Mouse (Mus musculus): ENCODE measurements at regions not wholly inside any gene's neighbourhood (a gene's known extent, or its start where the extent isn't known, plus 50 kb on each side); places are given as distances from the start of the nearest gene placed in this dataset.

- no peak for ATAC-seq (ENCODE audit: poor library complexity, severe bottlenecking)
These were observed 325.8 kb downstream of the Gpam start for GRCm38 (mm10) chr19:54801123-54801742.

- no peak for ATAC-seq (ENCODE audit: poor library complexity, severe bottlenecking)
These were observed 339.9 kb downstream of the Gpam start for GRCm38 (mm10) chr19:54787171-54787570.

DNA sequence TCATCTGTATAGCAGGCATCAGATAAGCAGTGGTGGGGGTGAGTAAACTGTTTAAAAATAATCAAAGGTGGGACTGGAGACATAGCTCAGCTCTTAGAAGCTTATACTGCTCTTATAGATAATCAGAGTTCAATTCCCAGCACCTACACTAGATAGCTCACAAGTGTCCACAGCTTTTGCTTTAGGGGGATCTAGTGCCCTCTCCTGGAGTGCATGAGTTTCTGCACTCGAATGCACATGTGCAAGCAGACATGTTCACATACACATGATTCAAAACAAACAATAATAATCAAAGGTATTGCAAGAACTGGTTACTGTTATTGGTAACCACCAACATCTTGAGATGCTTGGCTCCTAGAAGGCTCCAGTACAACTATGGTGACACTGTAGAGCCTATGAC lies 343.3 kb downstream of the Gpam start:
- ATAC-seq (ENCODE audit: poor library complexity, severe bottlenecking): no peak

- ATAC-seq (ENCODE audit: poor library complexity, severe bottlenecking): no peak
These were observed 369.3 kb downstream of the Gpam start for GRCm38 (mm10) chr19:54757761-54758160.

DNA sequence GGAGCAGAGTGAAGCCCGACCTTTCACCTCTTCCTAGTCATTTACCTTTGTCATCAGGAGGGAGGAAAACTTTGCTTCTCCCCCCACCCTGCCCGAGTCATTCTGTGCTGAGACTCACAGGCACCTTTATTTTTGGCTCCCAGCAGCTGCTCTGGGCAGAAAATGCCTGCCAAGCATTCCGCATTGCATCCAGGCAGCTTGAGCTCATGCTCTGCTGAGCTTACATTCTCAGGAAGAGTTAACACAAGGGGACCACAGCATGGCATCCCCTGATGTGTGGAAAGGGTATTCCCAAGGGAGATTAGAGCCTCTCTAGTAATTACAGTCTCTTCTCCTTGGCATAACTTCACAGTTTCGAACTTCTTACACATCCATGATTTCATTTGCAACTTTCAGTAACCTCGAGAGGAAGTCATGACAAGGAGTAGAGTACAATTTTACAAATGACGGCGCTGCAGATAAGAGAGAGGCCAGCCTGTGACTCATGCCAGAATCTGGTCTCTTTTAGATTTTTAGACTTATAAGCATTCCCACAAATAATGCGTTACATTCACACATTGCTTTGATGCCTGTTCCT lies 370.3 kb downstream of the Gpam start:
- ATAC-seq (ENCODE audit: poor library complexity, severe bottlenecking): no peak

DNA sequence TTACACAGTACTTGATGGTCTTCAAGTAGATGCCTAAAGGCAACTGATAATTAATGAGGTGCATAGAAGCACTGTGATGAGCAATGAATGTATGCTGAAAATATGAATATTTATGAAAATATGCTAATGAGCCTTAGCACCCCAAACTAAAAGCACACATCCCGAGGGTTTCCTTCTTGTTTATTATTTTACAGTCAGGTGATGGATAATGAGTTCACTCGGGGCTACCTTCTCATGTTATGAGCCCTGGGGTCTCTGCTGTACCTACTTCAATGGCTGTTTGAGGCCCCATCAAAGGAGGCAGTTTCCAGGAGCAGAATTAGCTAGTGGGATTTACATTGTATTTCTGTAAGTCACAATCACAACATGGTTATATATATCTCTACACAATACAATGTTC lies 371.6 kb downstream of the Gpam start:
- no peak for ATAC-seq (ENCODE audit: poor library complexity, severe bottlenecking)

DNA sequence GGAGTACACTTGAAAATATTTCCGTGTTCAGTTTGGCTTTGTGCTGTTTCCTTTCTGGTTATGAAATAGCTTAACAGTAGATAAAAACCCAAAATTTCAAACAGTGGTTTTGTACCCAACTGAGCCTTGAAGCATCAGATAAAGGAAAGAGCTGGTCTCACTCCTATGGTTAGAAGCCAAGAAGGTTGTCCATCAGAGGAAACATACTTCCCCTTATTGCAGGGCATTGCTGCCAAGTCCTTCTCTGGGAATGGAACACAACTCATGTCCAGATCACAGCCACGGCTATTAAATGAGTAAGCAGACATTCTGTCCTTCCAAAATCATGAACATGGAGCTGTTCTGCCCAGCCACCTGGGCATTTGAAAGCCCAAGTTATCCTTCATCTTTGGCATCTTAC lies 393.1 kb downstream of the Gpam start:
- peak; percentile 27; the same call in 1 of the 2 replicates for ATAC-seq (ENCODE audit: poor library complexity, severe bottlenecking)

- ATAC-seq (ENCODE audit: poor library complexity, severe bottlenecking): no peak
These were observed 395.3 kb downstream of the Gpam start for GRCm38 (mm10) chr19:54731749-54732148.

DNA sequence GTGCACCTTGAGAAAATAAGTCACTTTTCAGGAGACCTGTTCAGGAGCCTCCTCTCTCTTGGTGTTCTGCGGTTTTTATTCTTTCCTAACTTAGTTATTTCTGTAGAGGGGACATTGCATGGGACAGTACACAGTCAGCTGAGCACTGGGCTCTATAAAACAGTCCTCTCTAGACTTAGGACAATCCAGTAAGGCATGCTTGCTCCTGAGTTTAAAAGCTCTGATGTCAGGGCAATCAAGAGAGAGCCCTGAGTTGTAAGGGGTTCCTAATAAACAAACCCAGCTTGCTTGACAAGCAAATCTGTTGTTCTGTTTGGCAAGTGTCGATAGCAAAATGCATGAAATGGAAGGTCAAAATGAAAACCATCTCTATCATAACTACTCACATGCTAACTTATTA lies 395.7 kb downstream of the Gpam start:
- no peak for ATAC-seq (ENCODE audit: poor library complexity, severe bottlenecking)

- no peak for ATAC-seq (ENCODE audit: poor library complexity, severe bottlenecking)
These were observed 396.2 kb downstream of the Gpam start for GRCm38 (mm10) chr19:54730801-54731200.

- ATAC-seq (ENCODE audit: poor library complexity, severe bottlenecking): no peak
These were observed 396.7 kb downstream of the Gpam start for GRCm38 (mm10) chr19:54730296-54730695.

GRCm38 (mm10) chr19:54722091-54722490 lies 404.9 kb downstream of the Gpam start:
- ATAC-seq (ENCODE audit: poor library complexity, severe bottlenecking): no peak

GRCm38 (mm10) chr19:54697411-54697810 lies 429.6 kb downstream of the Gpam start:
- ATAC-seq (ENCODE audit: poor library complexity, severe bottlenecking): no peak

GRCm38 (mm10) chr19:54693714-54694113 lies 433.3 kb downstream of the Gpam start:
- ATAC-seq (ENCODE audit: poor library complexity, severe bottlenecking): no peak

DNA sequence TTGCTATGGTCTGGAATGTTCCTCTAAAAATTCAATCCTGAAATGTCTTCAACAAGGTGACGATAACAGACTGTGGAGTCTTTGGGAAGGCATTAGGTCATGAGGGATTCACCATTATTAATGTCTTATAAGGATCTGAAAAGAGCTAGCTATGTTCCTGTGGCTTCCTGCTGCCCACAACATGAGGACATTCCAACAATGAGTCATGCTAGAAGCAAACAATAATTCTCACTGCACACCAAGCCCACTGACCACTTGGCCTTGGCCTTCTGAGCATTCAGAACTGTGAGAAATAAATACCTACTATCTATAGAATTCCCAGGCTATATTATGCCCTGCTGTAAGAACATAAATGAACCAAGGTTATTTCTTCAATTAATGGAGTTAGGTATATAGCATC lies 433.9 kb downstream of the Gpam start:
- ATAC-seq (ENCODE audit: poor library complexity, severe bottlenecking): no peak

GRCm38 (mm10) chr19:54691861-54692260 lies 435.2 kb downstream of the Gpam start:
- no peak for ATAC-seq (ENCODE audit: poor library complexity, severe bottlenecking)

DNA sequence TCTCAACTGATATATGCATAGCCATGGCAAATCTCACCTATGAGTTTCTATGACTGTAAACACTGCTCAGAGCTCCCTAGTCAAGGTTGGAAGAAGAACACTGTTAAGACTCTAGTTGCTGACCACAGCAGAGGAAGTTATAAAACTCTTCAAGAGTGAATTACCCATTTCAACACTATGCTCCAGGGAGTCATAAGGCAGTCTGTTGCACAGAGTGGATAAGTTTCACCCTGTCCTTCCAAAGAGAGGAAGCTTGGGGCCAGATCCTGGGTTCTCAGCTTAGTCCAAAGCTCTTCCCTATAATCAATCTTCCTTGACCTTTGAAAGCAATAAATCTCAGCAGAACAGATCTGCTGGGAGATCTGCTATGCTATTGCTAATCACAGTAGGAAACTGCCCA lies 438.4 kb downstream of the Gpam start:
- ATAC-seq (ENCODE audit: poor library complexity, severe bottlenecking): no peak

GRCm38 (mm10) chr19:54685147-54685546 lies 441.9 kb downstream of the Gpam start:
- no peak for ATAC-seq (ENCODE audit: poor library complexity, severe bottlenecking)
